Mouse (Mus musculus): ENCODE results near the gene Gjd3. TPM values are rescaled to one million over a fixed set of nuclear protein-coding genes. Genes with fewer than 3 reads are reported as not detected.

Gene Gjd3
- total and polyA plus RNA-seq, 3 experiments = 1.2 TPM; not detected in 2

- no peak for DNase-seq
Measured at GRCm38 (mm10) chr11:98962421-98963095, 20.3 kb downstream of the Gjd3 start.

- DNase-seq = peak; percentile 28
Measured at GRCm38 (mm10) chr11:98961766-98962165, 21.1 kb downstream of the Gjd3 start.

- DNase-seq = peak; percentile 68
Measured at GRCm38 (mm10) chr11:98961051-98961592, 21.7 kb downstream of the Gjd3 start.

GRCm38 (mm10) chr11:98960313-98960906, 22.4 kb downstream of the Gjd3 start:
- DNase-seq = peak; percentile 89

GRCm38 (mm10) chr11:98959437-98960312, 23.1 kb downstream of the Gjd3 start:
- DNase-seq = peak; percentile 92

- no peak for DNase-seq
Measured at GRCm38 (mm10) chr11:98956340-98956739, 26.5 kb downstream of the Gjd3 start.

GRCm38 (mm10) chr11:98955707-98956235, 27.0 kb downstream of the Gjd3 start:
- peak; percentile 42 for DNase-seq

- DNase-seq = no peak
Measured at GRCm38 (mm10) chr11:98954801-98955706, 27.8 kb downstream of the Gjd3 start.

GRCm38 (mm10) chr11:98954373-98954772, 28.4 kb downstream of the Gjd3 start:
- peak; percentile 80 for DNase-seq

GRCm38 (mm10) chr11:98953835-98954320, 28.9 kb downstream of the Gjd3 start:
- no peak for DNase-seq

- no peak for DNase-seq
Measured at GRCm38 (mm10) chr11:98953361-98953760, 29.5 kb downstream of the Gjd3 start.

- DNase-seq = no peak
Measured at GRCm38 (mm10) chr11:98952736-98953135, 30.1 kb downstream of the Gjd3 start.

GRCm38 (mm10) chr11:98952111-98952510, 30.7 kb downstream of the Gjd3 start:
- DNase-seq = no peak

GRCm38 (mm10) chr11:98951026-98951906, 31.6 kb downstream of the Gjd3 start:
- DNase-seq = peak; percentile 93

- DNase-seq = no peak
Measured at GRCm38 (mm10) chr11:98950484-98950883, 32.3 kb downstream of the Gjd3 start.

- DNase-seq = peak; percentile 72
Measured at GRCm38 (mm10) chr11:98949958-98950460, 32.8 kb downstream of the Gjd3 start.

- DNase-seq = no peak
Measured at GRCm38 (mm10) chr11:98949242-98949957, 33.4 kb downstream of the Gjd3 start.

- no peak for DNase-seq
Measured at GRCm38 (mm10) chr11:98947969-98948569, 34.7 kb downstream of the Gjd3 start.

- peak; percentile 92 for DNase-seq
Measured at GRCm38 (mm10) chr11:98945605-98945977, 37.2 kb downstream of the Gjd3 start.

All from adrenal gland, adult 2 months (tissue).